Mouse (Mus musculus) liver, adult 2 months (tissue): Measurements from ENCODE around the gene Rundc3a.

Experiments
- CTCF ChIP-seq: fragments of 200-500 bp; IDR thresholded peaks from 2 replicates; pipeline ENCODE4 v1.5.1; 2011; ENCODE audit warnings: low read depth, low read length, control low read depth
- POLR2A ChIP-seq: fragments of 200-500 bp; IDR thresholded peaks from 2 replicates; pipeline ENCODE4 v1.6.1; 2011; ENCODE audit warnings: low read length, control low read depth; ENCODE audit not compliant: insufficient read depth; ENCODE audit errors: extremely low read depth

- TF ChIP-seq POLR2A = no peak
- TF ChIP-seq CTCF = no peak
Measured at GRCm38 (mm10) chr11:102435754-102436470, 42.7 kb downstream of the Rundc3a start.
